Mouse (Mus musculus) liver, embryonic 14.5 days (tissue): ENCODE measurements at regions not wholly inside any gene's neighbourhood (a gene's known extent, or its start where the extent isn't known, plus 50 kb on each side); places are given as distances from the start of the nearest gene placed in this dataset.

Experiments used
- CTCF ChIP-seq: IDR thresholded peaks from 2 replicates; pipeline ENCODE4 v1.5.1; 2016; ENCODE audit warnings: antibody characterized with exemption, low read depth, control low read depth
- EP300 ChIP-seq: IDR thresholded peaks from 2 replicates; pipeline ENCODE4 v1.6.1; 2016; ENCODE audit warnings: antibody characterized with exemption, low read depth

DNA sequence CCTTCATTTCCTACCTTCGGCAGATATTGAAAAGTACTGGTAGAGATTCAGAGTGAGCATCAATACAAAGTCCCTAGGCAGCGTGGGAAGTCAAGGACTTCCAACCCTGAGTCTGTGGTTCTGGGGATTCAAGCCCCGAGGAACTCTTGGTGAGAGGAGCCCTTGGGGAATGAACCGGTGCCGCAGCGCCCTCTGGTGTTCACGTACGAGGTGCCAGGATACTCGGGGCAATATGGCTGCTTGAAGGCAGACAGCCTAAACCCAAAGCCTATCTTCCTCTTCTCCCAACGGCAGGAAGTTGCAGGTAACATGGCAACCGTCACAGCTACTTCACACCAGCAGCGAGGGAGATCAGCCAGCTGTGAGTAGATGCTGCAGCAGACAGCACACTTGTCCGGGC, 215.6 kb upstream of the Msx2 start:
- TF ChIP-seq CTCF (peak; percentile 85), EP300 (no peak)
